Mouse (Mus musculus) liver, embryonic 15.5 days (tissue): ENCODE measurements at regions not wholly inside any gene's neighbourhood (a gene's known extent, or its start where the extent isn't known, plus 50 kb on each side); places are given as distances from the start of the nearest gene placed in this dataset.
A peak's percentile ranks its signal among the peaks of the same experiment; 100 is the strongest.

ENCODE experiments used
- ATAC-seq: fragments of 200-750 bp; cut with Nextera tagmentation; 2 replicates; pipeline ENCODE4 v1.8.0; 2017; ENCODE audit warnings: moderate number of reproducible peaks, mild to moderate bottlenecking, moderate library complexity; ENCODE audit not compliant: insufficient read depth
- H3K27ac ChIP-seq: fragments of 300-500 bp; sonication (generic); replicated peaks from 2 replicates; pipeline ENCODE4 v1.5.1; 2015; ENCODE audit warnings: mild to moderate bottlenecking, inconsistent platforms
- H3K27me3 ChIP-seq: fragments of 300-500 bp; sonication (generic); 2 replicates; pipeline ENCODE4 v1.6.1; 2015; ENCODE audit warnings: mild to moderate bottlenecking, inconsistent platforms
- H3K36me3 ChIP-seq: fragments of 300-500 bp; sonication (generic); replicated peaks from 2 replicates; pipeline ENCODE4 v1.6.1; 2015; ENCODE audit warnings: moderate library complexity, mild to moderate bottlenecking, inconsistent platforms
- H3K4me1 ChIP-seq: fragments of 300-500 bp; sonication (generic); replicated peaks from 2 replicates; pipeline ENCODE4 v1.6.1; 2015; ENCODE audit warnings: inconsistent platforms
- H3K4me2 ChIP-seq: fragments of 300-500 bp; sonication (generic); 2 replicates; pipeline ENCODE4 v1.6.1; 2015; ENCODE audit warnings: moderate library complexity, mild to moderate bottlenecking, inconsistent platforms
- H3K4me3 ChIP-seq: fragments of 300-500 bp; sonication (generic); replicated peaks from 2 replicates; pipeline ENCODE4 v1.5.1; 2015; ENCODE audit warnings: mild to moderate bottlenecking, inconsistent platforms
- H3K9ac ChIP-seq: fragments of 300-500 bp; sonication (generic); 2 replicates; pipeline ENCODE4 v1.6.1; 2015; ENCODE audit warnings: moderate library complexity, mild to moderate bottlenecking, inconsistent platforms
- H3K9me3 ChIP-seq: fragments of 300-500 bp; sonication (generic); replicated peaks from 2 replicates; pipeline ENCODE4 v1.6.1; 2016; ENCODE audit warnings: inconsistent platforms
- WGBS: fragments of 180-500 bp; shearing (Covaris S2); methylation state at CpG from one replicate; pipeline ENCODE4 v1.1.7; 2015; ENCODE audit warnings: mixed read lengths; ENCODE audit not compliant: insufficient replicate concordance; 5-methylcytosine and 5-hydroxymethylcytosine counted together

DNA sequence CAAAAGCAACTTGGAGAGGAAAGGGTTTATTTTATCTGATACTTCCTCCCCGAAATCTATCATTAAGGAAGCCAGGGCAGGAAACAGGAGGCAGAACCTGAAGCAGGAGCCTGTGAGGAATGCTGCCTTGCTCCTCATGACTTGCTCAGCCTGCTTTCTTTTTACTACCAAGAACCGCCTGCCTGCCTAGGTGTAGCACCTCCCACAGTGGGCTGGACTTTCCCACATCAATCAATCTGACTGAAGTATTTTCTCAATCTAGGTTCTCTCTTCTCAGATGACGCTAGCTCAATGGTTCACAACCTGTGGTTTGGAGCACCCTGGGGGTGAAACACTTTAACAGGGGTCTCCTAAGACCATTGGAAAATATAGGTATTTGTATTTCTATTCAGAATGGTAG, 83.4 kb upstream of the Ccn6 start:
- no peak overlapping the region for H3K9ac ChIP-seq
- no peak overlapping the region for H3K4me3 ChIP-seq
- H3K9me3 ChIP-seq, result no peaks in the 10 kb centered on the region
- H3K4me2 ChIP-seq, result no peak overlapping the region
- no peak for ATAC-seq
- H3K27ac ChIP-seq, result no peak overlapping the region
- H3K36me3 ChIP-seq, result no peaks in the 10 kb centered on the region
- H3K4me1 ChIP-seq, result no peaks in the 10 kb centered on the region
- 41% methylated on average over 3 of the region's 3 CpGs for WGBS
- 0 out of 2 replicates have a peak, but pooled peaks cover 4% of the 10 kb centered on the region for H3K27me3 ChIP-seq

DNA sequence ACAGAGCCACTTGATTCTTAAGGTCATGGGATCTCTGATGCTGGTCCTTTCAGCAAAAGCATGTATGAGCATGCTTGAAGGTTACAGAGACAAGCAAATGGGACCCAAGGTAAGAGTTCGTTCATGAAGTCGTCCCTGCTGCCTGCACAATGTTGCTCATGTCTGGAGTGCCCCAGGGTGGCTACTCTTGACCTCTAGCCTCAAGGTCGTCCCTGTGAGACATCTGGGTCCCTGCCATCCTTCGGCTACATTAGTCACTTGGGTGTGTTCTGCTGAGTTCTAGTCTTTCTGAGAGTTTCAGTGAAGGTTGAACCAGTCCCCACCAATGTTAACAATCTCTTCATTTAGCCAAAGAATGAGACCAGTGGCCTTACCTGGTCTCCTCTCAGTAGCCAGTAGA, 81.5 kb upstream of the Ccn6 start:
- H3K4me3 ChIP-seq, result no peak overlapping the region
- H3K9me3 ChIP-seq, result no peaks in the 10 kb centered on the region
- 64% methylated on average over 4 of the region's 4 CpGs for WGBS
- H3K9ac ChIP-seq, result no peak overlapping the region
- no peak for ATAC-seq
- no peak overlapping the region for H3K27ac ChIP-seq
- H3K4me2 ChIP-seq, result no peak overlapping the region
- H3K27me3 ChIP-seq, result no peaks in the 10 kb centered on the region
- H3K4me1 ChIP-seq, result no peaks in the 10 kb centered on the region
- no peaks in the 10 kb centered on the region for H3K36me3 ChIP-seq

- no peak overlapping the region for H3K9ac ChIP-seq
- H3K4me1 ChIP-seq, result 0 out of 2 replicates have a peak, but pooled peaks cover 3% of the 10 kb centered on the region
- H3K4me2 ChIP-seq, result no peak overlapping the region
- WGBS, result 68% methylated on average over 6 of the region's 6 CpGs
- no peaks in the 10 kb centered on the region for H3K36me3 ChIP-seq
- no peak overlapping the region for H3K4me3 ChIP-seq
- H3K27me3 ChIP-seq, result no peaks in the 10 kb centered on the region
- no peaks in the 10 kb centered on the region for H3K9me3 ChIP-seq
- no peak overlapping the region for H3K27ac ChIP-seq
- no peak for ATAC-seq
Measured at GRCm38 (mm10) chr10:39244061-39244460, 80.5 kb upstream of the Ccn6 start.

DNA sequence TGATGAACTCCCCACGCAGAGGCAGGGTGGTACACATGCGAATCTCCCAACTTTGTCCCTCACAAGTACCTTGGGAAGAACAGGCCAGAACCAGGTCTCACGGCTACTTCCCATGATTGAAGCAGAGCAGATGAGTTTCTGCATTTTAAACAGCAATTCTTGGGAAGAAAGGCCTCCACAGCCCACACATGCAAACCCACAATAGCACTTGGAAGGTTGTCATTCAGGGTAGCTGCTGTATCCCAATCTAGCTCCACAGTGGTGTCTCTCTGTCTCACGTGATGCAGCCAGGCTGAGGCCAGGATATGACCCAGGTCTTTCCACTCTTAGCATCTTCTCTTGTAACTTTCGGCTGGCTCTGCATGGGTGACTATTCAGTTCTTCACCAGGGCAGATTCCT, 78.8 kb upstream of the Ccn6 start:
- Histone ChIP-seq H3K27me3 (no peaks in the 10 kb centered on the region), H3K9me3 (no peaks in the 10 kb centered on the region), H3K27ac (no peak overlapping the region), H3K4me3 (no peak overlapping the region), H3K9ac (no peak overlapping the region), H3K4me2 (no peak overlapping the region), H3K4me1 (0 out of 2 replicates have a peak, but pooled peaks cover 6% of the 10 kb centered on the region), H3K36me3 (no peaks in the 10 kb centered on the region)
- 64% methylated on average over 5 of the region's 5 CpGs for WGBS
- ATAC-seq, result no peak

DNA sequence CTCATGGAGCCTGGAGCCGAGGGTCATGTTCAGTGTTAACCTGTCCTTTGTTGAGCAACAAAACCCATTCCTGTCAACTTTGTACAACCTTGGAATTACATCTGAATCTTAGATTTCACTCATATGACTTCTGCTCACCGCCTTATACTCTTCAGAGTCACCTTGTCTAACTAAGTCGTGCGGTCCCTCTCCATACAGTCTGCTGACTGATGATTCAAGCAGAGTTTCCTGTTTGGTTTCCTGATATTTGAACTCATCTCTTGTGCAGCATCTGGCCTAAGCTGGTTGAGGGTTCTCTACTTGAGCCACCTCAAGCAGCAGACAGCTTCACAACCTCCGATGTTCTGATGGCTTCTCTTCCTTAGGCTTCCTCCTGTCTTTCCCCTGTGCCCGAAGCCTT, 78.3 kb upstream of the Ccn6 start:
- no peak for ATAC-seq
- Histone ChIP-seq H3K4me2 (no peak overlapping the region), H3K9me3 (no peaks in the 10 kb centered on the region), H3K36me3 (no peaks in the 10 kb centered on the region), H3K27ac (no peak overlapping the region), H3K27me3 (no peaks in the 10 kb centered on the region), H3K4me3 (no peak overlapping the region), H3K9ac (no peak overlapping the region), H3K4me1 (0 out of 2 replicates have a peak, but pooled peaks cover 6% of the 10 kb centered on the region)
- WGBS, result 33% methylated on average over 6 of the region's 6 CpGs

DNA sequence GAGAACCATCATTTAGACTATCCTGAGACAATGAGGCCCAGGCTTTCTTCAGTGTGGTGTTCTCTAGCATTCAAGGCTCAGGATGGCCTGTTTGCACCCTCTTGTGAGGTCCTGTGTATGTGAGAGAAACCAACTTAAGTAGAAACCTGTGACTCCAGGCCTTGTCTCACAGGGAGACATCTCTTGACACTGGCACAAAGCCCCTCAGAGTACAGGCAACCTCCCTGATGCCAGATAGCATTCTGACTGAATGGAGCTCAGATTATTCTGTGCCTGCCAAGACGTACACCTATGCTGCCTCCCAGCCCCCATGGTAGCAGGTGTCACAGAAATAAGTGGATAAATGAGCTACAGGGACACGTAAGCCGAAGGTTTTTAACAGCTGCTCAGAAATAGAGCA, 77.9 kb upstream of the Ccn6 start:
- H3K4me3 ChIP-seq, result no peak overlapping the region
- H3K9ac ChIP-seq, result no peak overlapping the region
- H3K27ac ChIP-seq, result no peak overlapping the region
- 61% methylated on average over 3 of the region's 3 CpGs for whole genome bisulfite sequencing
- H3K9me3 ChIP-seq, result no peaks in the 10 kb centered on the region
- H3K27me3 ChIP-seq, result no peaks in the 10 kb centered on the region
- H3K4me1 ChIP-seq, result 0 out of 2 replicates have a peak, but pooled peaks cover 6% of the 10 kb centered on the region
- H3K4me2 ChIP-seq, result no peak overlapping the region
- H3K36me3 ChIP-seq, result no peaks in the 10 kb centered on the region
- no peak for ATAC-seq

DNA sequence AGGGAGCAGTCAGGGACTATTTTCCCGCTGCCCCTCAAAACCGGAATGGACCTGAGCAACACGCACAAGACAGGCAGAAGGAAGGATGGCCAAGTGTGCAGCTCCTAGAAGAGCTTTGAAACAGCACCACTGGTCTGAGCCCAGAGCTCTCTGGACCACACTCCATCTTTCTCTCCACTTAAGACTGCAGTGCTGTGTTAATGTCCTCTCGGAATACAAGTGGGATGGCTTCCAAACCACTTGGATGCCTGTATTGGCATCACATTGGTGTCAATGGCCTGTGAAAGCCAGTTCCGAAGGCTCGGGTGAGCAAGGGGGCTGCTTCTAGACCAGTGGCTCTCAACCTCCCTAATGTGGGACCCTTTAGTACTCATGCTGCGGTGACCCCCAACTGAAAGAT, 77.4 kb upstream of the Ccn6 start:
- 75% methylated on average over 7 of the region's 7 CpGs for WGBS
- no peaks in the 10 kb centered on the region for H3K36me3 ChIP-seq
- H3K4me1 ChIP-seq, result 0 out of 2 replicates have a peak, but pooled peaks cover 6% of the 10 kb centered on the region
- ATAC-seq, result no peak
- no peak overlapping the region for H3K4me2 ChIP-seq
- H3K9ac ChIP-seq, result no peak overlapping the region
- no peaks in the 10 kb centered on the region for H3K27me3 ChIP-seq
- no peak overlapping the region for H3K4me3 ChIP-seq
- H3K27ac ChIP-seq, result no peak overlapping the region
- no peaks in the 10 kb centered on the region for H3K9me3 ChIP-seq

DNA sequence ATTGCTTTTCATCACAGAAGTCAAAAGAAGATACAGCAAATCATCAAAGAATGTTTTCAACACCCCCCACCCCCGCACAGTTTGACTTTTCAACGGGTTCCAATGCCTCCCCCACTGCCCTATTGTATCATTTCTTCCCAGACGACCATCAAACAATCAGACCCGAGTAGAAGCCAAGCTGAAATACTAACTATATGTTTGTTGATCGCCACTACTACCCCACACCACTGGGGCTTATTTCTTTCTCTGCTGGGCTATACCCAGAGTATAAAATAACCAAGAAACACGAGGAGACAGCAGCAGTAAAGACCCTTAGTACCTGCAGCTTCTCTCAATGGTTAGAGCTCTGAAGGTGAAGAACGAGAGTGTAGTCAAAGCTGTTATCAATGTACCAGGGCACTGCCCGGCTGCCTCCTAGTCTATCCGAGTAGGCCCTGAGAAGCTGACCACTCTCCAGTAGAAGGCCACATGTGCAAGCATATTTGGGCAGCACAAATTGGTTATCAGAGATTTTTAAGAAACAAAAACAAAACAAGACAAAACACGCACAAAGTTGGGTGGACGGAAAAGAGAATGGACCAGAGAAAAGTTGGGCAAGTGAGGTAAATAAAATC, 76.7 kb upstream of the Ccn6 start:
- H3K9ac ChIP-seq, result no peak overlapping the region

DNA sequence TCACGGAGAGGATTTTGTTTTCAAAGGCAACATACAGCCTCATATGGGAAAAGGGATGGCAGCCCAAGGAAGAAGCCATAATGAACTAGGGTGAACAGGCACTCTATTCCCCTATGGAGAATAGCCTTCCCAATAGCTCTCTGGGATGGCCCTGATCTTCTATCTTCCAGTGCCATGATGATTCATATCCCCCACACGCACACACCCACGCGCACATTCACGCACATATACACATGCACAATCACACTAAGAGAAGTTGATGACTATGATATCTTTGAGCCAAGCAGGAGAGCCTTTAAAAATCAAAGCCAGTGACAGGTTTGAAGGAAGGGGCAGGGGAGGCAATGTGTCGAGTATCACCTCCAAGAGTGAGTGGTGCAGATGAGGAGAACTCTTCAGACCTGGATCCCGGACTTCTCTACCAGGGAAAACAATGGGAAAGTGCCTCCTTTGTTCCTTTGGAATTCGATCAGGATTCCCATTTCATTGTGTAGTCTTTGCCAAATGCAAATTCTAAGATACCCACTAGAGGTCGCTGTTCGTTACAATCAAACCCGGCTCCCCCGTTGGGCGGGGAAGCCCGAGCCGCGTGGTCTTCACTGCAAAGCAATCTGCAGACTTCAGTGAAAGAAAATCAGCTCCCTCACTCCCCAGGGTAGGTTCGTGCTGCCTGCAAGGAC, 76.0 kb upstream of the Ccn6 start:
- ATAC-seq, result no peak
- Histone ChIP-seq H3K4me3 (no peak overlapping the region), H3K36me3 (no peaks in the 10 kb centered on the region), H3K27ac (no peak overlapping the region), H3K4me2 (peak overlapping the region; percentile 41), H3K4me1 (0 out of 2 replicates have a peak, but pooled peaks cover 6% of the 10 kb centered on the region), H3K9me3 (no peaks in the 10 kb centered on the region), H3K27me3 (no peaks in the 10 kb centered on the region), H3K9ac (no peak overlapping the region)
- WGBS, result 18% methylated on average over 17 of the region's 17 CpGs

More for the DNA sequence above, 76.7 kb upstream of the Ccn6 start:
- ATAC-seq, result no peak
- H3K27me3 ChIP-seq, result no peaks in the 10 kb centered on the region
- 0 out of 2 replicates have a peak, but pooled peaks cover 6% of the 10 kb centered on the region for H3K4me1 ChIP-seq
- 45% methylated on average over 11 of the region's 11 CpGs for WGBS
- H3K36me3 ChIP-seq, result no peaks in the 10 kb centered on the region
- no peak overlapping the region for H3K4me3 ChIP-seq
- H3K4me2 ChIP-seq, result peak overlapping the region; percentile 41
- H3K27ac ChIP-seq, result no peak overlapping the region
- H3K9me3 ChIP-seq, result no peaks in the 10 kb centered on the region

DNA sequence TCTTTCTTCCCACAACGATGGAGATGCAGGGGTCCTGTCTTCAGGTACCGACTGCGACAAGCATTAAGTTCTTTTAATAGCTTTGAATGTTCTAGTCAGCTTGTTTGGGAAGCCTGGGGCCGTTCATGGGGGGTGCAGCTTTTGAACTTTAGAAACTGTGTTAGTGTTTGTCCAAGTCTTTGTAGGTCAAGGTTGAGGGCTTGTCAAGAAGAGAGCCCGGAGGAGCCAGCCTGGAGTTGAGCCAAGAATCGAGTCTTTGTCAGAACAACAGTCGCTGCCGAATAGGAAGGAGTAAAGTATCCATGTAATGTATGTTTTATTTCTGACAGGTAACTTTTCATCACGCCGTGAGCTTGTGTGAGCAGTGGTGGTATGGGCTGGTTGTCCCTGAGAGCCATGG, 75.0 kb upstream of the Ccn6 start:
- WGBS, result 66% methylated on average over 10 of the region's 10 CpGs
- Histone ChIP-seq H3K4me1 (0 out of 2 replicates have a peak, but pooled peaks cover 6% of the 10 kb centered on the region), H3K9me3 (no peaks in the 10 kb centered on the region), H3K9ac (no peak overlapping the region), H3K4me3 (no peak overlapping the region), H3K36me3 (no peaks in the 10 kb centered on the region), H3K27me3 (no peaks in the 10 kb centered on the region; the same call in 1 of the 2 replicates), H3K4me2 (no peak overlapping the region), H3K27ac (no peak overlapping the region)
- no peak for ATAC-seq

DNA sequence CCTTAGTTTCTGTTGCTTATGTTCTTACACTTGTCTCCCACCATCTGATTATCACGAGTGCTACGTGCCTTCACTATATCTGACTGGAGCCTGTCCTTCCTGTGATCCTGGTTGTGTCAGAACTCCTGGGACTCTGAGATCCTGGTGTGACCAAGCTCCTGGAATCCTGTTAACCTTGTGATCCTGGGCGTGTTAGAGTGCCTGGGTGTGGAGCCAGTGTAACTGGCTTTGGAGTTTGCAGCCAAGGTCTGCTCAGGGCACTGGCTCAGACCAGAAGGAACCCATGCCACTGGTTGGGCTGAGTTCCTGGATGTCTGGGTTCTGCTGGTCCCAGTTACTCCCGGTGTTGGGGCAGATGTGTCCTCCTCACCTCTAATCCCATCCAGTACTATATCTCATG, 74.0 kb upstream of the Ccn6 start:
- no peak for ATAC-seq

More for the DNA sequence above, 74.0 kb upstream of the Ccn6 start:
- 0 out of 2 replicates have a peak, but pooled peaks cover 6% of the 10 kb centered on the region for H3K4me1 ChIP-seq
- H3K9ac ChIP-seq, result no peak overlapping the region
- H3K4me2 ChIP-seq, result no peak overlapping the region
- no peak overlapping the region for H3K4me3 ChIP-seq
- H3K36me3 ChIP-seq, result no peaks in the 10 kb centered on the region
- H3K27ac ChIP-seq, result no peak overlapping the region
- 59% methylated on average over 4 of the region's 4 CpGs for WGBS
- no peaks in the 10 kb centered on the region for H3K9me3 ChIP-seq
- no peaks in the 10 kb centered on the region; the same call in 1 of the 2 replicates for H3K27me3 ChIP-seq
